Mouse (Mus musculus): ENCODE data around the gene Prr7. TPM values are rescaled to one million over a fixed set of nuclear protein-coding genes. Genes with fewer than 3 reads are reported as not detected.
A peak's percentile ranks its signal among the peaks of the same experiment; 100 is the strongest.

Gene Prr7
- polyA plus RNA-seq, 1 experiment from 2014 or later, result 2.8 TPM

- peaks cover 96% of the 10 kb centered on the region for H3K4me1 ChIP-seq (replicated peaks)
- under 1% methylated on average over 100 of the region's 103 CpGs for WGBS
- H3K36me3 ChIP-seq, result peaks cover 49% of the 10 kb centered on the region
- peak overlapping the region; percentile 51 for H3K4me3 ChIP-seq (replicated peaks)
- peak overlapping the region; percentile 95 for H3K27ac ChIP-seq
- ATAC-seq, result peak; percentile 57
- H3K9ac ChIP-seq (replicated peaks), result peak overlapping the region; percentile 89
- no peaks in the 10 kb centered on the region for H3K9me3 ChIP-seq
- peak overlapping the region; percentile 97 for H3K4me2 ChIP-seq (replicated peaks)
- H3K27me3 ChIP-seq, result no peaks in the 10 kb centered on the region
These were observed 8.3 kb downstream of the Prr7 start for GRCm38 (mm10) chr13:55472132-55473022.

- Histone ChIP-seq H3K4me2 (replicated peaks) (peak overlapping the region; percentile 97), H3K9ac (replicated peaks) (peak overlapping the region; percentile 89), H3K27ac (peak overlapping the region; percentile 95), H3K9me3 (no peaks in the 10 kb centered on the region), H3K27me3 (no peaks in the 10 kb centered on the region), H3K4me3 (replicated peaks) (peak overlapping the region; percentile 51), H3K36me3 (peaks cover 58% of the 10 kb centered on the region), H3K4me1 (replicated peaks) (peaks cover 92% of the 10 kb centered on the region)
- 19% methylated on average over 18 of the region's 18 CpGs for WGBS
- no peak for ATAC-seq
These were observed 9.2 kb downstream of the Prr7 start for GRCm38 (mm10) chr13:55473076-55473831.

- H3K9me3 ChIP-seq, result no peaks in the 10 kb centered on the region
- WGBS, result 53% methylated on average over 11 of the region's 11 CpGs
- ATAC-seq, result no peak
- peaks cover 85% of the 10 kb centered on the region for H3K4me1 ChIP-seq (replicated peaks)
- H3K9ac ChIP-seq (replicated peaks), result peak overlapping the region; percentile 48
- no peak overlapping the region for H3K4me3 ChIP-seq (replicated peaks)
- peaks cover 64% of the 10 kb centered on the region for H3K36me3 ChIP-seq
- peak overlapping the region; percentile 79 for H3K27ac ChIP-seq
- H3K4me2 ChIP-seq (replicated peaks), result peak overlapping the region; percentile 33; the same call in 1 of the 2 replicates
- no peaks in the 10 kb centered on the region for H3K27me3 ChIP-seq
These were observed 9.9 kb downstream of the Prr7 start for GRCm38 (mm10) chr13:55473961-55474360.

DNA sequence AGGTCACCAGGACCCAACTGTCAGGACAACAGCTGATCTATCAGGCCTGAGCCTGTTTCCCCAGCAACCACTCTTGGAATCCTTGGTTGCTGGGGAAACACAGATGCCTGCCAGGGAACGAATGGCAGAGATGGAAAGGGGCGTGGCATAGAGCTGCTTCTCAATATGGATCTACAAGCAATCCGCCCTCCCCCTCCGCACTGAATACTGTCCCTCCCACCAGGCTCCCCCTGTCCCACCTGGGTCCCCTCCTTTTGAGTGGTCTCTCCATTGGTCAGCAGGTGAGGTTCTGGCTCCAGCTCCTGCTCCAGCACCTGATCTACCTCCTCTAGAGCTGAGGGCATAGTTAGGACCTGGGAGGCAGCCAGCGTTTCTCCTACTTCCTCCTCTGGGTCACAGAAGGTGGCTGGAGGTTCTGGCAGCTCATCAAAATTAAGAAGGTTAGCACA lies 10.6 kb downstream of the Prr7 start:
- peak overlapping the region; percentile 79 for H3K27ac ChIP-seq
- H3K36me3 ChIP-seq, result peaks cover 71% of the 10 kb centered on the region
- no peaks in the 10 kb centered on the region for H3K9me3 ChIP-seq
- H3K27me3 ChIP-seq, result no peaks in the 10 kb centered on the region
- H3K9ac ChIP-seq (replicated peaks), result peak overlapping the region; percentile 48
- H3K4me1 ChIP-seq (replicated peaks), result peaks cover 78% of the 10 kb centered on the region
- peak; percentile 6; the same call in 1 of the 2 replicates for ATAC-seq
- H3K4me3 ChIP-seq (replicated peaks), result no peak overlapping the region; the same call in 1 of the 2 replicates
- WGBS, result 6% methylated on average over 5 of the region's 5 CpGs
- peak overlapping the region; percentile 33 for H3K4me2 ChIP-seq (replicated peaks)

- Histone ChIP-seq H3K4me1 (replicated peaks) (peaks cover 71% of the 10 kb centered on the region), H3K9ac (replicated peaks) (peak overlapping the region; percentile 48; the same call in 1 of the 2 replicates), H3K36me3 (peaks cover 82% of the 10 kb centered on the region), H3K27ac (0 out of 2 replicates have a peak overlapping the region, but pooled peaks have one; percentile 79), H3K4me2 (replicated peaks) (no peak overlapping the region), H3K9me3 (no peaks in the 10 kb centered on the region), H3K27me3 (no peaks in the 10 kb centered on the region), H3K4me3 (replicated peaks) (no peak overlapping the region)
- ATAC-seq, result no peak
- 89% methylated on average over 5 of the region's 5 CpGs for WGBS
These were observed 11.7 kb downstream of the Prr7 start for GRCm38 (mm10) chr13:55475750-55476149.

DNA sequence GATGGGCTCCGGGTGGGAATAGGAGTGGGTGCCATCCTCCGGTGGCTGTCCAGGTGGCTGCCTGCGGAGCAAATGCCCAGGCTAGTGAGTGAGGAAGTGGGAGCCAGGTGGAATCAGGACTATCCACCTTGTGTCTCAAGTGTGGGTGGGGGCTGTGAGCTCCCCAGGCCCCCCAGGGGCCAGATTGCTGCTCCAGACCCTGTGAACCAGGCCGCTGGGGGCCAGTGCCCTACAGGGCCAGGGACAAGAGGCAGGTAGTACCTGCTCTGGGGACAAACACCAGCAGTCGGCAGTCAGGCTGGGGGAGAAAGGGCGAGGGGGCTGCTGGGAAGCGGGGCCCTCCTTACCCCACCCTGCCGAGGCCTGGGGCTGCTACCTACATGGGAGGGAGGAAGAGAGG lies 12.2 kb downstream of the Prr7 start:
- no peaks in the 10 kb centered on the region for H3K27me3 ChIP-seq
- peaks cover 87% of the 10 kb centered on the region for H3K36me3 ChIP-seq
- no peak overlapping the region for H3K4me2 ChIP-seq (replicated peaks)
- no peak for ATAC-seq
- no peak overlapping the region; the same call in 1 of the 2 replicates for H3K9ac ChIP-seq (replicated peaks)
- 93% methylated on average over 8 of the region's 8 CpGs for WGBS
- no peaks in the 10 kb centered on the region for H3K9me3 ChIP-seq
- H3K4me1 ChIP-seq (replicated peaks), result peaks cover 66% of the 10 kb centered on the region
- H3K27ac ChIP-seq, result 0 out of 2 replicates have a peak overlapping the region, but pooled peaks have one; percentile 22
- H3K4me3 ChIP-seq (replicated peaks), result no peak overlapping the region

GRCm38 (mm10) chr13:55477492-55477891 lies 13.4 kb downstream of the Prr7 start:
- Histone ChIP-seq H3K4me1 (replicated peaks) (peaks cover 61% of the 10 kb centered on the region), H3K27me3 (no peaks in the 10 kb centered on the region), H3K4me2 (replicated peaks) (no peak overlapping the region), H3K9ac (replicated peaks) (no peak overlapping the region), H3K9me3 (no peaks in the 10 kb centered on the region), H3K27ac (peak overlapping the region; percentile 47; the same call in 1 of the 2 replicates), H3K4me3 (replicated peaks) (no peak overlapping the region), H3K36me3 (peaks cover 99% of the 10 kb centered on the region)
- WGBS, result 72% methylated on average over 16 of the region's 16 CpGs
- no peak for ATAC-seq

DNA sequence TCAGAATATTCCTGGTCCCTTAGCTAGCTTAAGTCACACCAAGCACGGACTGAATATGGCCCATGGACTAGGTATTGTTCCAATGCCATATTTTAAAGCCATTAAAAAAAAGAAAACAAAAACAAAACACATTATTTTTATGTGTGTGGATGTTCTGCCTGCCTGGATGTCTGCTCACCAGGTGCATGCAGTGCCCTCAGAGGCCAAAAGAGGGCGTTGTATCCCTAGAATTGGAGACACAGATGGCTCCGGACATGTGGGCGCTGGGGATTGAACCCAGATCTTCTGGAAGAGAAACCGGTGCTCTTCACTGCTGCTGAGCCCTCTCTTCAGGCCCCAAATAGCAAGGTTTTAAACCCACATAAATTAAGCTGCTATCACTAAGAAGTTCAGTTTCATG lies 14.0 kb downstream of the Prr7 start:
- Histone ChIP-seq H3K27ac (peak overlapping the region; percentile 47; the same call in 1 of the 2 replicates), H3K4me1 (replicated peaks) (peaks cover 61% of the 10 kb centered on the region), H3K4me2 (replicated peaks) (no peak overlapping the region), H3K36me3 (peaks cover 99% of the 10 kb centered on the region), H3K4me3 (replicated peaks) (no peak overlapping the region), H3K27me3 (no peaks in the 10 kb centered on the region), H3K9ac (replicated peaks) (no peak overlapping the region), H3K9me3 (no peaks in the 10 kb centered on the region)
- ATAC-seq, result no peak
- 54% methylated on average over 5 of the region's 5 CpGs for WGBS

DNA sequence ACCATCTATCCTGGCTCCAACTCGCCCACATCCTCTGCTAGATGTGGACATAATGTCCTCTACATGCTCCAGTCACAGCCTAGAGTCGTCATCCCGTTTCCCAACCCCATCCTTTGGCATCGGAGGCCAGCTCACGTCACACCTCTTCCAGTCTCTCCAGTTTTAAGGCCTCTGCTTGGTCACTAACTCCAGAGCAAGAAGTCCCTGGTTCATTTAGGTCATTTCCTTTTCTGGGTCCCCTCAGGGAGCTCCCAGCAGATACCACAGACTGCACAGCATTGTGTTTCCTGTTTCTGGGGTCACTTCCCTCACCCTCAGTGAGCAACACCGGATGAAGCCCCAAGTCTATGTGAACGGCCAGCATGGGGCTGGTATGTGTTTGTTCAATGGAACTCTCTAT lies 14.9 kb downstream of the Prr7 start:
- H3K9me3 ChIP-seq, result no peaks in the 10 kb centered on the region
- no peak for ATAC-seq
- peaks cover 61% of the 10 kb centered on the region for H3K4me1 ChIP-seq (replicated peaks)
- 90% methylated on average over 7 of the region's 7 CpGs for WGBS
- no peaks in the 10 kb centered on the region for H3K27me3 ChIP-seq
- H3K9ac ChIP-seq (replicated peaks), result no peak overlapping the region
- H3K36me3 ChIP-seq, result peaks cover 92% of the 10 kb centered on the region
- no peak overlapping the region for H3K27ac ChIP-seq
- no peak overlapping the region for H3K4me3 ChIP-seq (replicated peaks)
- no peak overlapping the region for H3K4me2 ChIP-seq (replicated peaks)

DNA sequence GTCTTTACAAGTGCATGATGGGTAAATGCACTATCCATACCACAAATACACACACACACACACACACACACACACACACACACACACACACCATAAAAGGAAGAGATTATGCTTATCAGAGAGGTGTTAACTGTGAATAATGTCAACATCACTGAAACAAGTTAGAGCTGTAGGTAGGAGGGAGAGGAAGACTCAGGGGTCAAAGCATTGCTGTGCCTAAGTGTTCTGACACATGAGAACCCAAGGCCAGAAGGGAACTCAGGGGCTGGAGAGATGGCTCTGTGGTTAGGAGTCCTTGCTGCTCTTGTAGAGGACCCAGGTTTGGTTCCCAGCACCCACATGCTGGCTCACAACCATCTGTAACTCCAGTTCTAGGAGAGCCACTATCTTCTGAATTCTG lies 15.9 kb downstream of the Prr7 start:
- Histone ChIP-seq H3K9me3 (no peaks in the 10 kb centered on the region), H3K36me3 (peaks cover 83% of the 10 kb centered on the region), H3K4me3 (replicated peaks) (no peak overlapping the region), H3K4me1 (replicated peaks) (peaks cover 61% of the 10 kb centered on the region), H3K9ac (replicated peaks) (no peak overlapping the region), H3K27ac (no peak overlapping the region), H3K27me3 (no peaks in the 10 kb centered on the region), H3K4me2 (replicated peaks) (no peak overlapping the region)
- no peak for ATAC-seq

GRCm38 (mm10) chr13:55482542-55482941 lies 18.5 kb downstream of the Prr7 start:
- ATAC-seq, result no peak
- peaks cover 52% of the 10 kb centered on the region for H3K4me1 ChIP-seq (replicated peaks)
- WGBS, result 82% methylated on average over 7 of the region's 7 CpGs

GRCm38 (mm10) chr13:55483071-55483470 lies 19.0 kb downstream of the Prr7 start:
- peak overlapping the region; percentile 97 for H3K4me3 ChIP-seq (replicated peaks)
- H3K4me2 ChIP-seq (replicated peaks), result peak overlapping the region; percentile 100
- WGBS, result 48% methylated on average over 9 of the region's 9 CpGs
- no peaks in the 10 kb centered on the region for H3K9me3 ChIP-seq
- H3K9ac ChIP-seq (replicated peaks), result peak overlapping the region; percentile 100
- peaks cover 51% of the 10 kb centered on the region for H3K36me3 ChIP-seq
- peaks cover 50% of the 10 kb centered on the region for H3K4me1 ChIP-seq (replicated peaks)
- no peaks in the 10 kb centered on the region for H3K27me3 ChIP-seq
- ATAC-seq, result no peak
- H3K27ac ChIP-seq, result peak overlapping the region; percentile 100

More at GRCm38 (mm10) chr13:55482542-55482941, 18.5 kb downstream of the Prr7 start:
- Histone ChIP-seq H3K9me3 (no peaks in the 10 kb centered on the region), H3K9ac (replicated peaks) (peak overlapping the region; percentile 100; the same call in 1 of the 2 replicates), H3K4me2 (replicated peaks) (peak overlapping the region; percentile 100), H3K4me3 (replicated peaks) (peak overlapping the region; percentile 97), H3K27ac (peak overlapping the region; percentile 100), H3K36me3 (peaks cover 57% of the 10 kb centered on the region), H3K27me3 (no peaks in the 10 kb centered on the region)

All from midbrain, embryonic 13.5 days (tissue).